Mouse (Mus musculus): ENCODE data around the gene Tysnd1.

DNA sequence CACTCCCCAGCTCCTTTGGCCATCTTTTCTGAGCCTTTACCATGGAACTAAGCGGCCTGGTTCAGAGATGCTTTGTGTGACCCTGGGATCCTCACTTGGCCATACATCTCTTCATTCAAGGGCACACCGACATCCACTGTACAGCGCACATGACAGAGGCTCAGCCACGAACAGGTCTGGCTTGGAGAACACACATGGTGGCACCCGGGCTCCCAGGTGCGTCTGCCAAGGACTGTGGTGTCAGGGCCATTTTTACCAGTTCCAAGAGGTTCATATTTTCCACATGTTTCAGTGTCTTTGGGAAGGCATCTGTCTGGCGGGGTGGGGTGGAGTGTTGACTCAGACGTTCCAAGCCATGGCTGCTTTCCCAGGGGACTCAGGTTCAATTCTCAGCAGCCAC is 47.0 kb downstream of the Tysnd1 start:
- no peak for TF ChIP-seq CTCF (IDR thresholded peaks at IDR 0.05; ENCODE audit: low read depth)
- TF ChIP-seq EP300 (IDR thresholded peaks at IDR 0.05; ENCODE audit: low read depth) = no peak

Measured in liver, embryonic 14.5 days (tissue).